Mouse (Mus musculus) T-helper 2 cell (primary cell): ENCODE results near the gene Tlx1.

Experiments used
- in situ Hi-C: fragments of 300-600 bp; cut with MboI, MseI; formaldehyde crosslinking; loops from one replicate; pipeline ENCODE4 v1.15.1; 2025; ENCODE audit warnings: high pct_unique_total_duplicates

Gene Tlx1

GRCm38 (mm10) chr19:45158201-45158600 is 7.7 kb downstream of the Tlx1 start:
- in situ Hi-C loops: no loop called here

GRCm38 (mm10) chr19:45158896-45159295 is 8.4 kb downstream of the Tlx1 start:
- in situ Hi-C loops: no loop called here

- in situ Hi-C loops: no loop called here
Observed at GRCm38 (mm10) chr19:45159491-45159890, 9.0 kb downstream of the Tlx1 start.

- in situ Hi-C loops: no loop called here
Observed at GRCm38 (mm10) chr19:45159991-45160390, 9.5 kb downstream of the Tlx1 start.

- in situ Hi-C loops: no loop called here
Observed at GRCm38 (mm10) chr19:45160523-45160922, 10.0 kb downstream of the Tlx1 start.

- in situ Hi-C loops: no loop called here
Observed at GRCm38 (mm10) chr19:45161093-45161492, 10.6 kb downstream of the Tlx1 start.

- in situ Hi-C loops: no loop called here
Observed at GRCm38 (mm10) chr19:45162181-45162580, 11.7 kb downstream of the Tlx1 start.

- in situ Hi-C loops: no loop called here
Observed at GRCm38 (mm10) chr19:45162871-45163270, 12.4 kb downstream of the Tlx1 start.

- in situ Hi-C loops: no loop called here
Observed at GRCm38 (mm10) chr19:45170451-45170850, 20.0 kb downstream of the Tlx1 start.

GRCm38 (mm10) chr19:45174803-45175202 is 24.3 kb downstream of the Tlx1 start:
- in situ Hi-C loops: no loop called here

- in situ Hi-C loops: no loop called here
Observed at GRCm38 (mm10) chr19:45176269-45176668, 25.8 kb downstream of the Tlx1 start.

- in situ Hi-C loops: no loop called here
Observed at GRCm38 (mm10) chr19:45177004-45177737, 26.7 kb downstream of the Tlx1 start.

GRCm38 (mm10) chr19:45179451-45179850 is 29.0 kb downstream of the Tlx1 start:
- in situ Hi-C loops: no loop called here

GRCm38 (mm10) chr19:45180447-45180846 is 30.0 kb downstream of the Tlx1 start:
- in situ Hi-C loops: no loop called here

- in situ Hi-C loops: no loop called here
Observed at GRCm38 (mm10) chr19:45194651-45195050, 44.2 kb downstream of the Tlx1 start.

GRCm38 (mm10) chr19:45196967-45197366 is 46.5 kb downstream of the Tlx1 start:
- in situ Hi-C loops: no loop called here

- in situ Hi-C loops: loop anchor here (5.0 kb wide), 1 partner anchor 38 kb away; no protein-coding TSS in a partner anchor
Observed at GRCm38 (mm10) chr19:45205311-45206105, 55.0 kb downstream of the Tlx1 start.
